Mouse (Mus musculus) ES-E14 (cell line): ENCODE measurements around the gene Hist1h3d.

Source experiments
- HCFC1 ChIP-seq: IDR thresholded peaks from 2 replicates; pipeline ENCODE4 v1.6.1; 2012; ENCODE audit warnings: low read length, inconsistent platforms, borderline replicate concordance; ENCODE audit not compliant: insufficient read depth
- MAFK ChIP-seq: IDR thresholded peaks from 2 replicates; pipeline ENCODE4 v1.6.1; 2014; ENCODE audit warnings: mild to moderate bottlenecking, low read depth, low read length, inconsistent platforms; ENCODE audit not compliant: insufficient read depth
- ZC3H11A ChIP-seq: IDR thresholded peaks from 2 replicates; pipeline ENCODE4 v1.6.1; 2012; ENCODE audit warnings: low read depth, mild to moderate bottlenecking, inconsistent platforms, low read length, borderline replicate concordance
- ZNF384 ChIP-seq: IDR thresholded peaks from 2 replicates; pipeline ENCODE4 v1.6.1; 2012; ENCODE audit warnings: low read depth, low read length, inconsistent platforms

GRCm38 (mm10) chr13:23620056-23620732 is 44.6 kb downstream of the Hist1h3d start:
- TF ChIP-seq ZC3H11A = no peak
- no peak for TF ChIP-seq MAFK
- TF ChIP-seq ZNF384 = no peak
- no peak for TF ChIP-seq HCFC1
